Mouse (Mus musculus): ENCODE data around the gene Kif13a. TPM values are rescaled to one million over a fixed set of nuclear protein-coding genes. Genes with fewer than 3 reads are reported as not detected.

The Kif13a gene
- polyA plus RNA-seq, 1 experiment = 5.3 TPM

- TF ChIP-seq CTCF (IDR thresholded peaks at IDR 0.05; ENCODE audit: control insufficient read depth, insufficient read depth, insufficient replicate concordance, low read depth, low read length) = no peak
- TF ChIP-seq POLR2A (IDR thresholded peaks at IDR 0.05; ENCODE audit: control insufficient read depth, low read depth, low read length) = no peak
- Histone ChIP-seq H3K27me3 (ENCODE audit: control insufficient read depth, insufficient read depth, low read length) (no peaks in the 10 kb centered on the region), H3K36me3 (ENCODE audit: control insufficient read depth, insufficient read depth, low read length) (no peaks in the 10 kb centered on the region), H3K4me3 (ENCODE audit: control insufficient read depth, low read depth, low read length) (no peak overlapping the region), H3K4me1 (ENCODE audit: control insufficient read depth, insufficient read depth, low read length) (no peaks in the 10 kb centered on the region), H3K27ac (ENCODE audit: control insufficient read depth, insufficient read depth, low read depth, low read length) (no peak overlapping the region)
Measured at GRCm38 (mm10) chr13:46845456-46845855, 84.2 kb downstream of the Kif13a start.

GRCm38 (mm10) chr13:46844561-46845235 is 85.0 kb downstream of the Kif13a start:
- H3K4me1 ChIP-seq (ENCODE audit: control insufficient read depth, insufficient read depth, low read length) = no peaks in the 10 kb centered on the region
- H3K27ac ChIP-seq (ENCODE audit: control insufficient read depth, insufficient read depth, low read depth, low read length) = no peak overlapping the region
- no peaks in the 10 kb centered on the region for H3K27me3 ChIP-seq (ENCODE audit: control insufficient read depth, insufficient read depth, low read length)
- no peaks in the 10 kb centered on the region for H3K36me3 ChIP-seq (ENCODE audit: control insufficient read depth, insufficient read depth, low read length)
- no peak for TF ChIP-seq CTCF (IDR thresholded peaks at IDR 0.05; ENCODE audit: control insufficient read depth, insufficient read depth, insufficient replicate concordance, low read depth, low read length)
- TF ChIP-seq POLR2A (IDR thresholded peaks at IDR 0.05; ENCODE audit: control insufficient read depth, low read depth, low read length) = no peak
- no peak overlapping the region for H3K4me3 ChIP-seq (ENCODE audit: control insufficient read depth, low read depth, low read length)

GRCm38 (mm10) chr13:46843646-46844045 is 86.0 kb downstream of the Kif13a start:
- Histone ChIP-seq H3K4me1 (ENCODE audit: control insufficient read depth, insufficient read depth, low read length) (no peaks in the 10 kb centered on the region), H3K36me3 (ENCODE audit: control insufficient read depth, insufficient read depth, low read length) (no peaks in the 10 kb centered on the region), H3K27me3 (ENCODE audit: control insufficient read depth, insufficient read depth, low read length) (no peaks in the 10 kb centered on the region), H3K4me3 (ENCODE audit: control insufficient read depth, low read depth, low read length) (no peak overlapping the region), H3K27ac (ENCODE audit: control insufficient read depth, insufficient read depth, low read depth, low read length) (no peak overlapping the region)
- TF ChIP-seq CTCF (IDR thresholded peaks at IDR 0.05; ENCODE audit: control insufficient read depth, insufficient read depth, insufficient replicate concordance, low read depth, low read length) (no peak), POLR2A (IDR thresholded peaks at IDR 0.05; ENCODE audit: control insufficient read depth, low read depth, low read length) (no peak)

- Histone ChIP-seq H3K27me3 (ENCODE audit: control insufficient read depth, insufficient read depth, low read length) (no peaks in the 10 kb centered on the region), H3K4me1 (ENCODE audit: control insufficient read depth, insufficient read depth, low read length) (no peaks in the 10 kb centered on the region), H3K4me3 (ENCODE audit: control insufficient read depth, low read depth, low read length) (no peak overlapping the region), H3K27ac (ENCODE audit: control insufficient read depth, insufficient read depth, low read depth, low read length) (no peak overlapping the region), H3K36me3 (ENCODE audit: control insufficient read depth, insufficient read depth, low read length) (no peaks in the 10 kb centered on the region)
- TF ChIP-seq POLR2A (IDR thresholded peaks at IDR 0.05; ENCODE audit: control insufficient read depth, low read depth, low read length) = no peak
- TF ChIP-seq CTCF (IDR thresholded peaks at IDR 0.05; ENCODE audit: control insufficient read depth, insufficient read depth, insufficient replicate concordance, low read depth, low read length) = no peak
Measured at GRCm38 (mm10) chr13:46842185-46842584, 87.5 kb downstream of the Kif13a start.

- no peak overlapping the region for H3K4me3 ChIP-seq (ENCODE audit: control insufficient read depth, low read depth, low read length)
- TF ChIP-seq POLR2A (IDR thresholded peaks at IDR 0.05; ENCODE audit: control insufficient read depth, low read depth, low read length) (no peak), CTCF (IDR thresholded peaks at IDR 0.05; ENCODE audit: control insufficient read depth, insufficient read depth, insufficient replicate concordance, low read depth, low read length) (no peak)
- no peaks in the 10 kb centered on the region for H3K36me3 ChIP-seq (ENCODE audit: control insufficient read depth, insufficient read depth, low read length)
- no peaks in the 10 kb centered on the region for H3K27me3 ChIP-seq (ENCODE audit: control insufficient read depth, insufficient read depth, low read length)
- H3K4me1 ChIP-seq (ENCODE audit: control insufficient read depth, insufficient read depth, low read length) = no peaks in the 10 kb centered on the region
- no peak overlapping the region for H3K27ac ChIP-seq (ENCODE audit: control insufficient read depth, insufficient read depth, low read depth, low read length)
Measured at GRCm38 (mm10) chr13:46841668-46842067, 88.0 kb downstream of the Kif13a start.

GRCm38 (mm10) chr13:46840676-46841075 is 89.0 kb downstream of the Kif13a start:
- no peaks in the 10 kb centered on the region for H3K4me1 ChIP-seq (ENCODE audit: control insufficient read depth, insufficient read depth, low read length)
- TF ChIP-seq CTCF (IDR thresholded peaks at IDR 0.05; ENCODE audit: control insufficient read depth, insufficient read depth, insufficient replicate concordance, low read depth, low read length) = no peak
- no peak for TF ChIP-seq POLR2A (IDR thresholded peaks at IDR 0.05; ENCODE audit: control insufficient read depth, low read depth, low read length)
- no peak overlapping the region for H3K4me3 ChIP-seq (ENCODE audit: control insufficient read depth, low read depth, low read length)
- no peak overlapping the region for H3K27ac ChIP-seq (ENCODE audit: control insufficient read depth, insufficient read depth, low read depth, low read length)
- no peaks in the 10 kb centered on the region for H3K27me3 ChIP-seq (ENCODE audit: control insufficient read depth, insufficient read depth, low read length)
- no peaks in the 10 kb centered on the region for H3K36me3 ChIP-seq (ENCODE audit: control insufficient read depth, insufficient read depth, low read length)

- no peak overlapping the region for H3K27ac ChIP-seq (ENCODE audit: control insufficient read depth, insufficient read depth, low read depth, low read length)
- no peaks in the 10 kb centered on the region for H3K4me1 ChIP-seq (ENCODE audit: control insufficient read depth, insufficient read depth, low read length)
- H3K36me3 ChIP-seq (ENCODE audit: control insufficient read depth, insufficient read depth, low read length) = no peaks in the 10 kb centered on the region
- no peak for TF ChIP-seq POLR2A (IDR thresholded peaks at IDR 0.05; ENCODE audit: control insufficient read depth, low read depth, low read length)
- TF ChIP-seq CTCF (IDR thresholded peaks at IDR 0.05; ENCODE audit: control insufficient read depth, insufficient read depth, insufficient replicate concordance, low read depth, low read length) = no peak
- H3K4me3 ChIP-seq (ENCODE audit: control insufficient read depth, low read depth, low read length) = no peak overlapping the region
- no peaks in the 10 kb centered on the region for H3K27me3 ChIP-seq (ENCODE audit: control insufficient read depth, insufficient read depth, low read length)
Measured at GRCm38 (mm10) chr13:46839236-46839635, 90.4 kb downstream of the Kif13a start.

Data from testis, adult 2 months (tissue).